Mouse (Mus musculus) intestine, postnatal 0 days (tissue): ENCODE data around the gene Rad51b. TPM values are rescaled to one million over a fixed set of nuclear protein-coding genes. Genes with fewer than 3 reads are reported as not detected.

Experiments used
- ATAC-seq: fragments of 200-750 bp; cut with Nextera tagmentation; 2 replicates; pipeline ENCODE4 v1.8.0; 2017; ENCODE audit warnings: mild to moderate bottlenecking, moderate TSS enrichment, moderate library complexity
- H3K27ac ChIP-seq: fragments of 300-500 bp; sonication (generic); 2 replicates; pipeline ENCODE4 v1.5.1; 2014; ENCODE audit warnings: mild to moderate bottlenecking, low read depth, low read length, moderate library complexity
- H3K27me3 ChIP-seq: fragments of 300-500 bp; sonication (generic); replicated peaks from 2 replicates; pipeline ENCODE4 v1.6.1; 2014; ENCODE audit warnings: low read length, mixed read lengths; ENCODE audit not compliant: control insufficient read depth, insufficient read depth
- H3K36me3 ChIP-seq: fragments of 300-500 bp; sonication (generic); 2 replicates; pipeline ENCODE4 v1.6.1; 2014; ENCODE audit warnings: mild to moderate bottlenecking, moderate library complexity; ENCODE audit not compliant: control insufficient read depth, insufficient read depth
- H3K4me1 ChIP-seq: fragments of 300-500 bp; sonication (generic); replicated peaks from 2 replicates; pipeline ENCODE4 v1.6.1; 2014; ENCODE audit warnings: antibody characterized with exemption, low read length, mixed read lengths; ENCODE audit not compliant: control insufficient read depth, insufficient read depth
- H3K4me2 ChIP-seq: fragments of 300-500 bp; sonication (generic); replicated peaks from 2 replicates; pipeline ENCODE4 v1.6.1; 2014; ENCODE audit warnings: low read depth, mild to moderate bottlenecking, moderate library complexity
- H3K4me3 ChIP-seq: fragments of 300-500 bp; sonication (generic); 2 replicates; pipeline ENCODE4 v1.5.1; 2014; ENCODE audit warnings: low read depth, low read length
- H3K9ac ChIP-seq: fragments of 300-500 bp; sonication (generic); 2 replicates; pipeline ENCODE4 v1.6.1; 2014; ENCODE audit warnings: mild to moderate bottlenecking, low read depth, low read length
- H3K9me3 ChIP-seq: fragments of 300-500 bp; sonication (generic); 2 replicates; pipeline ENCODE4 v1.6.1; 2016; ENCODE audit warnings: mixed run types; ENCODE audit not compliant: control insufficient read depth
- CTCF ChIP-seq: sonication (generic); IDR thresholded peaks from 2 replicates; pipeline ENCODE4 v1.5.1; 2016; ENCODE audit warnings: low read depth, mild to moderate bottlenecking, control low read depth, antibody characterized with exemption, moderate library complexity
- WGBS: fragments of 180-500 bp; shearing (Covaris S2); extraction: QIAGEN DNeasy Blood & Tissue Kit; methylation state at CpG from one replicate; pipeline ENCODE4 v1.1.7; 2014; 5-methylcytosine and 5-hydroxymethylcytosine counted together
- polyA plus RNA-seq: library from polyadenylated mRNA; unstranded; fragments of >200 nt; fragmentation: Nextera tagmentation; extraction: Ambion mirVana; gene quantifications from 2 replicates; pipeline ENCODE4 v1.2.1, GENCODE M21; 2015

The Rad51b gene
- polyA plus RNA-seq, 1 experiment from 2014 or later, result 1.9 TPM

DNA sequence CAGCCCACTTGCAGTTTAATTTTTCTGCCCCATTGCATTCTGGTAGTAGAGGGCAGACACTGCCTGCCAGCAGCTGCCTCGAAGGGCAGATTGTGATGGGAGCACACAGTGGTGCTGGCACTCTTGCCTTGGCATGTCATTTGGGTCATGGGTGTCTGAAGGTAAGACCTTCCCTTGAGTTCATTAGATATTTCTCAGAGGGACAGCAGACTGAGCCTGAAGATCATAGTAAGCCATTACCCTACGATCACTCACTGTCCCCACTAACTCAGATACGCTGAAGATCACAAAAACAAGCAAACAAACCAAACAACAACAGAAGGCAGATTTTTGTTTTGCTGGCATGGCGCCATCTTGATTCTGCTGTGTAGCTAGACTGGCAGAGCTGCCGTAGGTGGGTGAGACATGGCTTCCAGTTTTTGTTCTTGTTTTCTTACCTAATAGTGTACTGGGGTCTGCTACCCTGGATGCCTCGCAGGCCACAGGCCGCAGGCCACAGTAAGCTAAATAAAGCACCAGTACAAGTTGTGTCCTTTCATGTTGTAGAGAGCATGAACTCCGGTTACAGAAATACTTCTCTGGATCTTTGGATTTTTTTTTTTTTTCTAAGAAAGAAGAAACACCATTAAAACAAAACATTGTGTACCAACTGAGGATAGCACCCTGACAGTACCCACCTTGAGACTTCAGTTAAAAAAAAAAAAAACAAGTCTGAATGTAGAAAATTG, 316.1 kb downstream of the Rad51b start:
- Histone ChIP-seq H3K9ac (no peak overlapping the region), H3K9me3 (no peaks in the 10 kb centered on the region), H3K27ac (no peak overlapping the region), H3K4me1 (0 out of 2 replicates have a peak, but pooled peaks cover 3% of the 10 kb centered on the region), H3K4me3 (no peak overlapping the region), H3K36me3 (no peaks in the 10 kb centered on the region), H3K4me2 (no peak overlapping the region), H3K27me3 (no peaks in the 10 kb centered on the region)
- 0 out of 2 replicates have a peak, but pooled peaks have one; percentile 12 for ATAC-seq
- no peak for TF ChIP-seq CTCF
- WGBS, result 91% methylated on average over 8 of the region's 8 CpGs

GRCm38 (mm10) chr12:79613846-79614582, 316.9 kb downstream of the Rad51b start:
- Histone ChIP-seq H3K9ac (no peak overlapping the region), H3K9me3 (no peaks in the 10 kb centered on the region), H3K27me3 (no peaks in the 10 kb centered on the region), H3K4me2 (no peak overlapping the region), H3K27ac (no peak overlapping the region), H3K4me3 (no peak overlapping the region), H3K36me3 (no peaks in the 10 kb centered on the region), H3K4me1 (0 out of 2 replicates have a peak, but pooled peaks cover 3% of the 10 kb centered on the region)
- TF ChIP-seq CTCF, result no peak
- 69% methylated on average over 9 of the region's 9 CpGs for WGBS
- no peak for ATAC-seq

DNA sequence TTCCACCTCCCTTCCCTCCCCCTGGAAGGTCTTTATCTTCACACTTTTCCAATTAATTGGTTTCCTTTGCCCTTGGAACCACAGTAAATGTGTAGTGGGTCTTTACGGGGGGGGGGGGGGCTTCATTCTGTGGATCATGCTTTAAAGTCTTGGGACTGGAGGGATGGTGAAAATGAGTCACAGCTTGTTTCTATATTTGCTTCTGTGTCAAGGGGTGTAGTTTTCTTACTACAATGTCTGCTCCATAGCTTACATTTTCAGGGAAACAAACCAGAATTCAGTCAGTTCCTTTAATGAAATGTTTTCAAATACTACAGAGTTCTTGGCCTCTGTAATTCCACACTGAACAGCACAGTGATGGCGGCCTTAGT, 317.5 kb downstream of the Rad51b start:
- Histone ChIP-seq H3K9me3 (no peaks in the 10 kb centered on the region), H3K4me3 (no peak overlapping the region), H3K27me3 (no peaks in the 10 kb centered on the region), H3K27ac (no peak overlapping the region), H3K9ac (no peak overlapping the region), H3K36me3 (no peaks in the 10 kb centered on the region), H3K4me1 (0 out of 2 replicates have a peak, but pooled peaks cover 3% of the 10 kb centered on the region), H3K4me2 (no peak overlapping the region)
- no peak for TF ChIP-seq CTCF
- no peak for ATAC-seq
- 59% methylated on average over 2 of the region's 2 CpGs for WGBS

DNA sequence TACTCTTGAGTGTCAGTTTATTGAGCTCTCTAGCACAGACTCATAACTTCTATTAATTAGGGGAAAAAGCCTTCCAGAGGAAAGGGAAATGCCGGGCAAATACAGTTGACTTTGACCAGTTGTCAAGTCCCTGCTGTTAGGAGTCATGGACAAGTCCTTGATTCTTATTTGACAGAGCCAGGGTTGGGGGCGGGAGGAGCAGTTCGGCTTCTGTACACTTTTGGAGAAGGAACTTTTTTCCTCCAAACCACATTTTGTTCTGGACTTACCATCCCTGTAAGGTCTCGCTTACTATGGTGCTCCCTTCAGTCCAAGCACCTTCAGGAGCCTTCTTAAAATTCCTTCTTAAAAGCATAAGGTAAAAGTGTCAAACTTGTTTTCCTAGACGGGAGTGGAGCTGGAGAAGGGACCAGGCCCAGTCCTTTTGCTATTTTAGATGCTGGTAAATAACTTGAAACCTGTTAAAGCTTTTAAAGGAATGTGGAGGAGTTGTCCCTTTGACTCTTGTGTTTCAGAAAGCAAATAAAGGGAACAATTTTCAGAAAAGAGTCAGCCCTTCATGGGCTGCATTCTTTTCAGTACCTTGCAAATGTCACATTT, 318.7 kb downstream of the Rad51b start:
- Histone ChIP-seq H3K36me3 (no peaks in the 10 kb centered on the region), H3K4me1 (0 out of 2 replicates have a peak, but pooled peaks cover 3% of the 10 kb centered on the region), H3K27ac (no peak overlapping the region), H3K9ac (no peak overlapping the region), H3K4me2 (no peak overlapping the region), H3K9me3 (no peaks in the 10 kb centered on the region), H3K4me3 (no peak overlapping the region), H3K27me3 (no peaks in the 10 kb centered on the region)
- WGBS, result 76% methylated on average over 5 of the region's 5 CpGs
- no peak for TF ChIP-seq CTCF
- no peak for ATAC-seq

DNA sequence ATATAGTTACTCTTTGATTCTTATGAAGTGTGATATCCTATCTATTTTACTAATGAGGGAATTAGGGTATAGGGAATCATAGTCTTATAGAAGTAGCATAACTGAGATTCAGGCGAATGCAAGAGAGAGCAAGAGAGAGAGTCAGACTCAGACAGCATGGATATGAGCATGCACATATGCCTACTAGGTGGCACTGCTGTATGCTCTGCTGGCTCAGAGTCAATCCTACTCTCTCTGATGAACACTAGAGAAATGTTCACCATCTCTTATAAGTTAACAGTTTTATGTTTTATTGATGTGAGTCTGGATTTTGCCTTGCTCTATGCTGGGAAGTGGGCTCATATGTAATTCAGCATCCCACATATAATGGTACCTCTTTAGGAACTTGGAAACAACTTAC, 321.9 kb downstream of the Rad51b start:
- H3K4me3 ChIP-seq, result no peak overlapping the region
- H3K36me3 ChIP-seq, result no peaks in the 10 kb centered on the region
- H3K27ac ChIP-seq, result no peak overlapping the region
- no peak for ATAC-seq
- TF ChIP-seq CTCF, result peak; percentile 60
- H3K4me1 ChIP-seq, result peaks cover 9% of the 10 kb centered on the region; the same call in 1 of the 2 replicates
- H3K9ac ChIP-seq, result no peak overlapping the region
- 85% methylated on average over 1 of the region's 1 CpGs for WGBS
- no peak overlapping the region for H3K4me2 ChIP-seq
- H3K9me3 ChIP-seq, result no peaks in the 10 kb centered on the region
- no peaks in the 10 kb centered on the region for H3K27me3 ChIP-seq

GRCm38 (mm10) chr12:79620693-79621092, 323.6 kb downstream of the Rad51b start:
- Histone ChIP-seq H3K4me3 (no peak overlapping the region), H3K4me2 (no peak overlapping the region), H3K36me3 (no peaks in the 10 kb centered on the region), H3K9ac (no peak overlapping the region), H3K27ac (no peak overlapping the region), H3K4me1 (peaks cover 6% of the 10 kb centered on the region; the same call in 1 of the 2 replicates), H3K27me3 (no peaks in the 10 kb centered on the region), H3K9me3 (no peaks in the 10 kb centered on the region)
- ATAC-seq, result no peak
- no peak for TF ChIP-seq CTCF
- WGBS, result 74% methylated on average over 5 of the region's 5 CpGs
